Mouse (Mus musculus): ENCODE measurements around the gene Cdc42ep2.

Gene Cdc42ep2

GRCm38 (mm10) chr19:5874391-5874968 is 50.1 kb downstream of the Cdc42ep2 start:
- 6% methylated on average over 13 of the region's 13 CpGs for WGBS

- 89% methylated on average over 19 of the region's 19 CpGs for WGBS
Measured at GRCm38 (mm10) chr19:5872931-5873556, 51.6 kb downstream of the Cdc42ep2 start.

GRCm38 (mm10) chr19:5872528-5872927 is 52.1 kb downstream of the Cdc42ep2 start:
- WGBS = 77% methylated on average over 4 of the region's 4 CpGs

GRCm38 (mm10) chr19:5871683-5872082 is 52.9 kb downstream of the Cdc42ep2 start:
- 61% methylated on average over 6 of the region's 6 CpGs for WGBS

- 34% methylated on average over 7 of the region's 7 CpGs for WGBS
Measured at GRCm38 (mm10) chr19:5871273-5871672, 53.3 kb downstream of the Cdc42ep2 start.

GRCm38 (mm10) chr19:5868096-5868495 is 56.5 kb downstream of the Cdc42ep2 start:
- 92% methylated on average over 6 of the region's 6 CpGs for WGBS
